Comparison of ENCODE assay signal across 23 mouse cellular contexts in the genomic region with DNA sequence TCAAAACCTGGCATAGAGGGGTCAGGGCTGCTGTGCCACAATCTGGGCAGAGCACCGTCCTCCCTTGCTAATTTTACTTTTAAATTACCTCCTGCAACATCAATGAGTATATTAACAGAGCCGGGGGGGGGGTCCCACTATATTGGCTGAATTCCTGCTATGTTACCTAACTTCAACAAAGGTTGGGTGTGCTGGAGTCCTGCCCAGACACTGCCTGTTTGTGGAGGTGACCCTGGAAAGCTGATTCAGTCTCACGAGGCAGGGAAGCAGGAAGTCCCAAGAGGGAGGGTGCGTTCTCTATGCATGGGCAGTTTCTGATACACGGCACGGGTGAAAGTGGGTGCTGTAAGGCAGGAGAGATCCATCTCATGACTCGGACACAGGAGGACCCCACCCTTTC.
DNase-seq lines count a peak whose midpoint lies in the region; ATAC-seq lines count a peak whose summit lies in the region.
"Had no signal": no experiment of that assay in that cellular context is flagged by ENCODE, and none has a peak within 500 bp of the region (broad histone marks: within the 10 kb centered on the region; RNA-seq: fewer than 3 reads in every experiment).

No protein-coding gene starts in this region.

- H3K9me3 ChIP-seq in heart, embryonic 15.5 days (replicated peaks): no peaks in the 10 kb centered on the region
- no peaks in the 10 kb centered on the region for H3K9me3 ChIP-seq in limb, embryonic 10.5 days (replicated peaks)
- H3K9me3 ChIP-seq: forebrain, embryonic 12.5 days; intestine, embryonic 15.5 days; midbrain, embryonic 15.5 days; neural tube, embryonic 15.5 days; stomach, embryonic 15.5 days had no signal

- no peak overlapping the region for H3K4me2 ChIP-seq in heart, embryonic 15.5 days
- H3K4me2 ChIP-seq: forebrain, embryonic 12.5 days; hindbrain, embryonic 14.5 days; intestine, embryonic 15.5 days; liver, embryonic 11.5 days; midbrain, embryonic 15.5 days; neural tube, embryonic 15.5 days; stomach, embryonic 15.5 days had no signal

- no peak for DNase-seq in heart, adult 11 months
- peak; percentile 43 for DNase-seq in urinary bladder, postnatal 14 days (ENCODE audit: low spot score)
- no peak for DNase-seq in urinary bladder, adult 18-20 months (ENCODE audit: low spot score in 2 of 2)
- peak; percentile 76 for DNase-seq in kidney, postnatal 10 days
- DNase-seq in left cerebral cortex, adult 9 months (ENCODE audit: low spot score in 2 of 2): no peak
- DNase-seq in limb, embryonic 10.5 days (ENCODE audit: low spot score): no peak
- DNase-seq: B cell, adult 2 months; cerebellum, adult 9-10 months; heart, adult 2 months; heart, postnatal 10 days; lung, adult 2 months; lung, postnatal 36 days; right cerebral cortex, postnatal 14 days; spleen, adult 18-20 months; thymus, adult 2 months had no signal

- H3K4me1 ChIP-seq in heart, embryonic 15.5 days (replicated peaks): peaks cover 12% of the 10 kb centered on the region
- H3K4me1 ChIP-seq in limb, embryonic 10.5 days: no peaks in the 10 kb centered on the region
- H3K4me1 ChIP-seq: forebrain, embryonic 12.5 days; intestine, embryonic 15.5 days; midbrain, embryonic 15.5 days; neural tube, embryonic 15.5 days; stomach, embryonic 15.5 days had no signal

- H3K27ac ChIP-seq in heart, embryonic 15.5 days: peak overlapping the region; percentile 7; the same call in 1 of the 2 replicates
- H3K27ac ChIP-seq in limb, embryonic 10.5 days: no peak overlapping the region
- H3K27ac ChIP-seq: forebrain, embryonic 12.5 days; heart, adult 2 months; hindbrain, embryonic 14.5 days; intestine, embryonic 15.5 days; midbrain, embryonic 15.5 days; neural tube, embryonic 15.5 days; stomach, embryonic 15.5 days had no signal

- H3K27me3 ChIP-seq in heart, embryonic 15.5 days: no peaks in the 10 kb centered on the region
- no peaks in the 10 kb centered on the region for H3K27me3 ChIP-seq in limb, embryonic 10.5 days (ENCODE audit: low read depth, poor library complexity, severe bottlenecking)
- H3K27me3 ChIP-seq: forebrain, embryonic 12.5 days; intestine, embryonic 15.5 days; midbrain, embryonic 15.5 days; neural tube, embryonic 15.5 days; stomach, embryonic 15.5 days had no signal

- peaks cover 20% of the 10 kb centered on the region for H3K36me3 ChIP-seq in heart, embryonic 15.5 days
- H3K36me3 ChIP-seq in limb, embryonic 10.5 days: peaks cover 86% of the 10 kb centered on the region
- H3K36me3 ChIP-seq: midbrain, embryonic 15.5 days had no signal

- H3K4me3 ChIP-seq in heart, embryonic 15.5 days: no peak overlapping the region
- H3K4me3 ChIP-seq in limb, embryonic 10.5 days: no peak overlapping the region
- H3K4me3 ChIP-seq: forebrain, embryonic 12.5 days; heart, adult 2 months; intestine, embryonic 15.5 days; midbrain, embryonic 15.5 days; neural tube, embryonic 15.5 days; stomach, embryonic 15.5 days had no signal

- 63% methylated on average over 7 of the region's 7 CpGs for WGBS in heart, embryonic 15.5 days
- WGBS in limb, embryonic 10.5 days: 89% methylated on average over 7 of the region's 7 CpGs

- no peak overlapping the region for H3K9ac ChIP-seq in heart, embryonic 15.5 days
- H3K9ac ChIP-seq: forebrain, embryonic 12.5 days; hindbrain, embryonic 14.5 days; intestine, embryonic 15.5 days; midbrain, embryonic 15.5 days; neural tube, embryonic 15.5 days; stomach, embryonic 15.5 days had no signal

- ATAC-seq in heart, embryonic 15.5 days (replicated peaks; ENCODE audit: insufficient number of reproducible peaks, insufficient read depth, low FRiP score, low read depth): no peak
- ATAC-seq: intestine, embryonic 15.5 days; midbrain, embryonic 15.5 days had no signal

Comparison
In these comparisons a context has a peak if more than half of its experiments do, and no peak if none do; other contexts are left out.
1. DNase-seq: peak in urinary bladder, postnatal 14 days (single experiment) and kidney, postnatal 10 days (single experiment); none in heart, adult 11 months (single experiment), urinary bladder, adult 18-20 months (0 of 2), left cerebral cortex, adult 9 months (0 of 2) and limb, embryonic 10.5 days (single experiment).